Mouse (Mus musculus): ENCODE results near the gene Tshz2. TPM values are rescaled to one million over a fixed set of nuclear protein-coding genes. Genes with fewer than 3 reads are reported as not detected.
"Not testable (repeated sequence)": the region's sequence is repeated elsewhere in the genome, so short reads cannot be mapped to it uniquely, and the experiment has no call there.

Tshz2 gene
- polyA plus RNA-seq, 1 experiment from 2014 or later, result 32.0 TPM

GRCm38 (mm10) chr2:169843553-169843952 lies 210.7 kb downstream of the Tshz2 start:
- Histone ChIP-seq H3K4me1 (ENCODE audit: control insufficient read depth, insufficient read depth, low read depth, low read length) (no peaks in the 10 kb centered on the region; the same call in 1 of the 2 replicates), H3K4me2 (ENCODE audit: low read length) (no peak overlapping the region), H3K27me3 (replicated peaks; ENCODE audit: control insufficient read depth, insufficient read depth, low read length) (no peaks in the 10 kb centered on the region), H3K4me3 (ENCODE audit: low read length) (no peak overlapping the region), H3K36me3 (ENCODE audit: control insufficient read depth, insufficient read depth, low read length) (no peaks in the 10 kb centered on the region), H3K9me3 (ENCODE audit: control insufficient read depth, low read length) (no peaks in the 10 kb centered on the region), H3K9ac (ENCODE audit: low read depth, low read length) (no peak overlapping the region), H3K27ac (ENCODE audit: low read depth, low read length) (no peak overlapping the region)
- 57% methylated on average over 6 of the region's 6 CpGs for WGBS
- no peak for ATAC-seq

GRCm38 (mm10) chr2:169849077-169849476 lies 216.3 kb downstream of the Tshz2 start:
- 39% methylated on average over 7 of the region's 7 CpGs for WGBS
- no peaks in the 10 kb centered on the region for H3K27me3 ChIP-seq (replicated peaks; ENCODE audit: control insufficient read depth, insufficient read depth, low read length)
- no peaks in the 10 kb centered on the region for H3K9me3 ChIP-seq (ENCODE audit: control insufficient read depth, low read length)
- no peak overlapping the region for H3K4me3 ChIP-seq (ENCODE audit: low read length)
- H3K4me1 ChIP-seq (ENCODE audit: control insufficient read depth, insufficient read depth, low read depth, low read length), result no peaks in the 10 kb centered on the region
- H3K27ac ChIP-seq (ENCODE audit: low read depth, low read length), result no peak overlapping the region
- no peaks in the 10 kb centered on the region for H3K36me3 ChIP-seq (ENCODE audit: control insufficient read depth, insufficient read depth, low read length)
- ATAC-seq, result peak; percentile 38; the same call in 1 of the 2 replicates
- H3K4me2 ChIP-seq (ENCODE audit: low read length), result no peak overlapping the region
- H3K9ac ChIP-seq (ENCODE audit: low read depth, low read length), result no peak overlapping the region

DNA sequence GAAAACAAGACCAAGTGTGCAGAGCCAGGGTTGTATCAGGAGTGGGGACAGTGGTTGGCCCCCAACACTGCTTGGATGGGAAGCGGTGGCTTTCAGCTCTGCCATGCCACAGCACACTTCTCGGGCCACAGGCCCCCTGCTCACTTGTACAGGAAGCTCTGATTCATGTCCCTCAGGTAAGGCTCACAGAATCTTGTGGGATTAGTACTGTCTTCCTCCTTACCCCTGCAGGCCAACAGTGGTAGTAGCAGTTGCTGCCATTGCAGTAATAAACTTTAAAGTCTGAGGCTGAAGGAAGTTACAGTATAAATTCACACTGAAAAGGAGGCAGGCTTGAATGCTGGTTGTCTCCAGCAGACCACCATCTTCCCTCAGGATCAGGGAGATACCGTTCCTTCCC lies 216.7 kb downstream of the Tshz2 start:
- Histone ChIP-seq H3K27me3 (replicated peaks; ENCODE audit: control insufficient read depth, insufficient read depth, low read length) (no peaks in the 10 kb centered on the region), H3K4me1 (ENCODE audit: control insufficient read depth, insufficient read depth, low read depth, low read length) (no peaks in the 10 kb centered on the region), H3K36me3 (ENCODE audit: control insufficient read depth, insufficient read depth, low read length) (no peaks in the 10 kb centered on the region), H3K4me3 (ENCODE audit: low read length) (no peak overlapping the region), H3K9ac (ENCODE audit: low read depth, low read length) (no peak overlapping the region), H3K27ac (ENCODE audit: low read depth, low read length) (no peak overlapping the region), H3K9me3 (ENCODE audit: control insufficient read depth, low read length) (no peaks in the 10 kb centered on the region), H3K4me2 (ENCODE audit: low read length) (no peak overlapping the region)
- WGBS, result 84% methylated on average over 3 of the region's 3 CpGs
- no peak for ATAC-seq

GRCm38 (mm10) chr2:169851606-169852005 lies 218.8 kb downstream of the Tshz2 start:
- Histone ChIP-seq H3K4me3 (ENCODE audit: low read length) (no peak overlapping the region), H3K27me3 (replicated peaks; ENCODE audit: control insufficient read depth, insufficient read depth, low read length) (no peaks in the 10 kb centered on the region), H3K4me2 (ENCODE audit: low read length) (no peak overlapping the region), H3K9ac (ENCODE audit: low read depth, low read length) (no peak overlapping the region), H3K27ac (ENCODE audit: low read depth, low read length) (no peak overlapping the region), H3K36me3 (ENCODE audit: control insufficient read depth, insufficient read depth, low read length) (no peaks in the 10 kb centered on the region), H3K9me3 (ENCODE audit: control insufficient read depth, low read length) (no peaks in the 10 kb centered on the region), H3K4me1 (ENCODE audit: control insufficient read depth, insufficient read depth, low read depth, low read length) (no peaks in the 10 kb centered on the region)
- WGBS, result 82% methylated on average over 5 of the region's 5 CpGs
- no peak for ATAC-seq

GRCm38 (mm10) chr2:169854491-169854890 lies 221.7 kb downstream of the Tshz2 start:
- H3K4me2 ChIP-seq (ENCODE audit: low read length), result no peak overlapping the region
- no peaks in the 10 kb centered on the region for H3K4me1 ChIP-seq (ENCODE audit: control insufficient read depth, insufficient read depth, low read depth, low read length)
- H3K9me3 ChIP-seq (ENCODE audit: control insufficient read depth, low read length), result no peaks in the 10 kb centered on the region
- no peak for ATAC-seq
- no peak overlapping the region for H3K4me3 ChIP-seq (ENCODE audit: low read length)
- no peak overlapping the region for H3K9ac ChIP-seq (ENCODE audit: low read depth, low read length)
- H3K27ac ChIP-seq (ENCODE audit: low read depth, low read length), result no peak overlapping the region
- no peaks in the 10 kb centered on the region for H3K27me3 ChIP-seq (replicated peaks; ENCODE audit: control insufficient read depth, insufficient read depth, low read length)
- 84% methylated on average over 11 of the region's 11 CpGs for WGBS
- no peaks in the 10 kb centered on the region for H3K36me3 ChIP-seq (ENCODE audit: control insufficient read depth, insufficient read depth, low read length)

GRCm38 (mm10) chr2:169857041-169857440 lies 224.2 kb downstream of the Tshz2 start:
- H3K27ac ChIP-seq (ENCODE audit: low read depth, low read length); H3K9me3 ChIP-seq (ENCODE audit: control insufficient read depth, low read length); H3K4me1 ChIP-seq (ENCODE audit: control insufficient read depth, insufficient read depth, low read depth, low read length); H3K36me3 ChIP-seq (ENCODE audit: control insufficient read depth, insufficient read depth, low read length); ATAC-seq; H3K9ac ChIP-seq (ENCODE audit: low read depth, low read length); H3K27me3 ChIP-seq (replicated peaks; ENCODE audit: control insufficient read depth, insufficient read depth, low read length); H3K4me3 ChIP-seq (ENCODE audit: low read length); H3K4me2 ChIP-seq (ENCODE audit: low read length): not testable (repeated sequence)

DNA sequence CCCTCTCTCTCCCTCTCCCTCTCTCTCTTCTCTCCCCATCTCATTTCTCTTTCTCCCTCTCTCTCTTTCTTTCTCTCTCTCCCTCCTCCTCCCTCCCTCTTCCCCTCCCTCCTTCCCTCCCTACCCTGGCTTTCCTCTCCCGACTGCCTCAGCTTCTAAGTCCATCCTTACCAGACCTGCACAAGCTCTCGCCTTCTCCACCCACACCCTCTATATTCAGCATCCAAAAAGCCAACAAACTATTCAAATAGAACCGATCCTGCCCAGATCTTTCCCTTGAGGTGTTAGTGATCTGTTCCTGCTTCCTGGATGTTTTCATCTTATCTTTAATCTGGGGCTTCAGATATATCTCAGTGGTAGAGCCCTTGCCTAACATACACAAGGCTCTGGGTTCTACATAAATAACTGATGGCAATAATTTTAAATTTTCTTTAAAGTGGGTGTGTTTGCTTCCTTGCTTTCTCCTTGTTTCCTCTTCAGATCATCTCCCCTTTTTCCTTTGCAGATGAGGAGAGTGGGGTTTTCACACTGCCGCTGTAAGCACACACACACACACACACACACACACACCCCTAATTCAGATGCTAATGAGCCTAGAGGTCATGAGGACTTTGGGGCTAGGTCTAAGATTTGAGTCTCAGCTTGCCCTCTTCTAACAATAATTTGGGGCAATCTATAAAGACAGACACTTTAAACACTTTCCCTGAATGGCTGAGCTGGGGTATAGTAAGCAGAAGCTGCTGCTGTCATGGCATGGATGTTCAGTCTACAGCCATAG lies 226.5 kb downstream of the Tshz2 start:
- WGBS, result 48% methylated on average over 4 of the region's 4 CpGs
- H3K9me3 ChIP-seq (ENCODE audit: control insufficient read depth, low read length), result no peaks in the 10 kb centered on the region
- no peak overlapping the region for H3K9ac ChIP-seq (ENCODE audit: low read depth, low read length)
- no peak overlapping the region for H3K27ac ChIP-seq (ENCODE audit: low read depth, low read length)
- no peak overlapping the region for H3K4me3 ChIP-seq (ENCODE audit: low read length)
- no peak overlapping the region for H3K4me2 ChIP-seq (ENCODE audit: low read length)
- H3K36me3 ChIP-seq (ENCODE audit: control insufficient read depth, insufficient read depth, low read length), result no peaks in the 10 kb centered on the region
- no peaks in the 10 kb centered on the region for H3K4me1 ChIP-seq (ENCODE audit: control insufficient read depth, insufficient read depth, low read depth, low read length)
- ATAC-seq, result no peak
- H3K27me3 ChIP-seq (replicated peaks; ENCODE audit: control insufficient read depth, insufficient read depth, low read length), result no peaks in the 10 kb centered on the region

DNA sequence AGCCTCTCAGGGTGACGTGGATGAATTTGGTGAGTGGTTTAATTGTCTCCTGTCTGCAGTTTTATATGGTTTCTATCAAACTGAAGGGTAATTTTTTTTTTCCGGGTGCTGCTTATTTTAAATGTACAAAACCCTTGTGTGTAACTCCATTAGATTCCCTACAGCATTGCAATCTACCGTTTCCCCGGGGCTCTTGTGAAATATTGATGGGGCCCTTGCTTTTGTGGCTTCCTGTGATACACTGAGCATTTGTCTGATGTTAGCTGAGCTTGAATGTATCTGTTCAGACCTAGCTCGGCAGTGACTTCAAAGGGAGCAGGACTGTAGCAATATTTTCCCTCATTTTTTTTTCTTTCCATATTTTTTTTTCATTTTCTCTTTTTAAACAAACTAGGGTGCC lies 228.1 kb downstream of the Tshz2 start:
- Histone ChIP-seq H3K27me3 (replicated peaks; ENCODE audit: control insufficient read depth, insufficient read depth, low read length) (no peaks in the 10 kb centered on the region), H3K4me2 (ENCODE audit: low read length) (no peak overlapping the region), H3K4me3 (ENCODE audit: low read length) (no peak overlapping the region), H3K9me3 (ENCODE audit: control insufficient read depth, low read length) (no peaks in the 10 kb centered on the region), H3K9ac (ENCODE audit: low read depth, low read length) (no peak overlapping the region), H3K27ac (ENCODE audit: low read depth, low read length) (no peak overlapping the region), H3K36me3 (ENCODE audit: control insufficient read depth, insufficient read depth, low read length) (no peaks in the 10 kb centered on the region), H3K4me1 (ENCODE audit: control insufficient read depth, insufficient read depth, low read depth, low read length) (no peaks in the 10 kb centered on the region)
- ATAC-seq, result no peak
- 33% methylated on average over 5 of the region's 5 CpGs for WGBS

DNA sequence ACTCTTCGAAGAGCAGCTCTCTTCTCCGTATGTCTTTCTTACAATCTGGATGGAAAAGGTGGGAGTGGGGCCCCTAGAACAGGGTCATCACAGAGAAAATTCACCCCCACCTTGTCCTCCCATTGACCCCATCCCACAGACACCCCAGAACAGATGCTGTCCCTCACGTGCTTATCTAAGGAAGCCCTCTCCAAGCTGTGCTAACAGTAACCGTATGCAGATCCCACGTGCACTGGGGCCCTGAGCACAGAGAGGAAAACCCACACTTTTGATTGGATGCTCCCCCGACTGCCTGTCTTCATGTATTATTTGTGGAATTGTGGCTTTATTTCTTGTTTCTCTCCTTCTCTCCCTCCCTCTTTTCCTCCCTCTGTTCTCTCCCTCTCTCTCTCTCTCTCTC lies 229.9 kb downstream of the Tshz2 start:
- Histone ChIP-seq H3K9ac (ENCODE audit: low read depth, low read length) (no peak overlapping the region), H3K27me3 (replicated peaks; ENCODE audit: control insufficient read depth, insufficient read depth, low read length) (no peaks in the 10 kb centered on the region), H3K9me3 (ENCODE audit: control insufficient read depth, low read length) (no peaks in the 10 kb centered on the region), H3K4me1 (ENCODE audit: control insufficient read depth, insufficient read depth, low read depth, low read length) (no peaks in the 10 kb centered on the region), H3K36me3 (ENCODE audit: control insufficient read depth, insufficient read depth, low read length) (no peaks in the 10 kb centered on the region), H3K27ac (ENCODE audit: low read depth, low read length) (no peak overlapping the region), H3K4me3 (ENCODE audit: low read length) (no peak overlapping the region), H3K4me2 (ENCODE audit: low read length) (no peak overlapping the region)
- ATAC-seq, result no peak
- WGBS, result 57% methylated on average over 6 of the region's 6 CpGs
